Mouse (Mus musculus): ENCODE measurements around the gene Rnf113a1.
"Not testable (repeated sequence)": the region's sequence is repeated elsewhere in the genome, so short reads cannot be mapped to it uniquely, and the experiment has no call there.

- not testable (repeated sequence) for TF ChIP-seq CTCF (IDR thresholded peaks at IDR 0.05; ENCODE audit: borderline replicate concordance, extremely low read depth, insufficient read depth, insufficient read length); POLR2A (IDR thresholded peaks at IDR 0.05; ENCODE audit: borderline replicate concordance, extremely low read depth, insufficient read depth, insufficient read length, poor library complexity, severe bottlenecking)
These were observed 6.6 kb upstream of the Rnf113a1 start for GRCm38 (mm10) chrX:37184401-37184800.

Data from brain, embryonic 14.5 days (tissue).